10 mouse cellular contexts compared by ENCODE assay signal in the genomic region with DNA sequence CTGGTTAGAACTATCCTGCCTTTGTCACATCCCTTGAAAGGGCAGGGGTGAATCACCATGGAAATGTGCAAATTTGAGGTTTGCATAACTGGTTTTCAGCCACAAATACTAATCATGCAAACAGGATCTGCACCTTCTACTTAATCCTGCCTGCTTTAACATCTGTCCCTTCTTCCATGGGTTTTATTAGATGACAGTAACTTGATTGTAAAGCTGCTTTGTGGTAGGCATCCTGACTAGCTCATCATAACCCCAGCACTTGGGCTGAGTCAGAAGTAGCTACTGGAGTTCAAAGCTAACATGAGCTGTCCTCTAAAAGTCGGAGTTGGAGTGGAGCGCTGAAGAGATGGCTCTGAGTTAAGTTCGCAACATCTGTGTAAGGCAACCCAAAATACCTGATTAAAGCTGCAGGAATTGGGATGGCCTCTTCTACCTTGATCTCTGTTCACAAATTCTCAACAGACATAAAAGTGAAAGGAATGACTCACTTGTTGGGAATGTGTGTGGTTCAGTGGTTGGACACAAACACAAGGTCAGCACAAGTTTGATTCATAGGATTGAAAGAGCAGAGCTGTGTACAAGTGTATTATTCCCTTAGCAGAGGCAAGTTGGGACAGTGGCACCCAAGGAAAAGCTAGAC. TPM values are rescaled to one million over a fixed set of nuclear protein-coding genes. Genes with fewer than 3 reads are reported as not detected.
DNase-seq lines count a peak whose midpoint lies in the region; ATAC-seq and TF ChIP-seq lines count a peak whose summit lies in the region.
"Had no signal": no experiment of that assay in that cellular context is flagged by ENCODE, and none has a peak within 500 bp of the region (broad histone marks: within the 10 kb centered on the region; RNA-seq: fewer than 3 reads in every experiment).

No protein-coding gene starts in this region.

- no peak overlapping the region for H3K9ac ChIP-seq in kidney, embryonic 15.5 days
- 0 out of 2 replicates have a peak overlapping the region, but pooled peaks have one; percentile 5 for H3K9ac ChIP-seq in liver, postnatal 0 days (replicated peaks)
- H3K9ac ChIP-seq: midbrain, embryonic 12.5 days had no signal

- no peak for ATAC-seq in kidney, embryonic 15.5 days (replicated peaks; ENCODE audit: low FRiP score)
- no peak for ATAC-seq in liver, postnatal 0 days

- no peaks in the 10 kb centered on the region for H3K9me3 ChIP-seq in kidney, embryonic 15.5 days (replicated peaks)
- H3K9me3 ChIP-seq in E14TG2a.4 (ENCODE audit: low read length): no peaks in the 10 kb centered on the region
- H3K9me3 ChIP-seq in liver, postnatal 0 days (ENCODE audit: low read length): no peaks in the 10 kb centered on the region
- H3K9me3 ChIP-seq in hindbrain, embryonic 10.5 days: no peaks in the 10 kb centered on the region
- H3K9me3 ChIP-seq: midbrain, embryonic 12.5 days had no signal

- H3K27me3 ChIP-seq in kidney, embryonic 15.5 days: no peaks in the 10 kb centered on the region
- no peaks in the 10 kb centered on the region for H3K27me3 ChIP-seq in E14TG2a.4 (ENCODE audit: insufficient read depth, low read length)
- H3K27me3 ChIP-seq in liver, postnatal 0 days (ENCODE audit: insufficient read depth, low read length): no peaks in the 10 kb centered on the region
- no peaks in the 10 kb centered on the region for H3K27me3 ChIP-seq in hindbrain, embryonic 10.5 days (ENCODE audit: insufficient read depth, poor library complexity, severe bottlenecking)
- H3K27me3 ChIP-seq: midbrain, embryonic 12.5 days had no signal

- H3K27ac ChIP-seq in kidney, embryonic 15.5 days: 0 out of 2 replicates have a peak overlapping the region, but pooled peaks have one; percentile 90
- peak overlapping the region; percentile 91 for H3K27ac ChIP-seq in liver, postnatal 0 days (ENCODE audit: low read depth)
- no peak overlapping the region for H3K27ac ChIP-seq in hindbrain, embryonic 10.5 days
- H3K27ac ChIP-seq: midbrain, embryonic 12.5 days had no signal

- 91% methylated on average over 3 of the region's 3 CpGs for WGBS in kidney, embryonic 15.5 days
- WGBS in liver, postnatal 0 days (ENCODE audit: insufficient replicate concordance): 86% methylated on average over 3 of the region's 3 CpGs
- 93% methylated on average over 3 of the region's 3 CpGs for WGBS in hindbrain, embryonic 10.5 days

- DNase-seq in kidney, postnatal 10 days: no peak
- peak; percentile 63 for DNase-seq in ZHBTc4 (ENCODE audit: low read depth, low spot score)
- DNase-seq in liver, postnatal 0 days: no peak
- DNase-seq in frontal cortex, postnatal 14 days (ENCODE audit: low spot score in 2 of 2): no peak
- no peak for DNase-seq in hindbrain, embryonic 10.5 days (ENCODE audit: low spot score)
- no peak for DNase-seq in right cerebral cortex, adult 18-20 months
- DNase-seq: layer of hippocampus, adult 9-11 months had no signal

- H3K36me3 ChIP-seq in kidney, embryonic 15.5 days: peaks cover 56% of the 10 kb centered on the region
- H3K36me3 ChIP-seq in E14TG2a.4 (ENCODE audit: insufficient read depth, low read length): peaks cover 81% of the 10 kb centered on the region
- peaks cover 42% of the 10 kb centered on the region for H3K36me3 ChIP-seq in liver, postnatal 0 days (replicated peaks; ENCODE audit: insufficient read depth, low read length)
- peaks cover 80% of the 10 kb centered on the region for H3K36me3 ChIP-seq in hindbrain, embryonic 10.5 days

- no peak for TF ChIP-seq CTCF in E14TG2a.4 (conservative IDR thresholded peaks at IDR 0.05; ENCODE audit: low read length)
- no peak for TF ChIP-seq CTCF in liver, postnatal 0 days (IDR thresholded peaks at IDR 0.05; ENCODE audit: low read depth)

- no peak for TF ChIP-seq EP300 in liver, postnatal 0 days (IDR thresholded peaks at IDR 0.05; ENCODE audit: low read depth)

- peaks cover 85% of the 10 kb centered on the region for H3K4me1 ChIP-seq in kidney, embryonic 15.5 days
- peaks cover 68% of the 10 kb centered on the region for H3K4me1 ChIP-seq in E14TG2a.4 (replicated peaks; ENCODE audit: low read depth, low read length)
- peaks cover 72% of the 10 kb centered on the region for H3K4me1 ChIP-seq in liver, postnatal 0 days (ENCODE audit: insufficient read depth)
- H3K4me1 ChIP-seq in hindbrain, embryonic 10.5 days (replicated peaks): peaks cover 72% of the 10 kb centered on the region

- no peak overlapping the region for H3K4me2 ChIP-seq in kidney, embryonic 15.5 days
- peak overlapping the region; percentile 78; the same call in 1 of the 2 replicates for H3K4me2 ChIP-seq in liver, postnatal 0 days (ENCODE audit: low read depth, low read length)
- H3K4me2 ChIP-seq: midbrain, embryonic 12.5 days had no signal

- H3K4me3 ChIP-seq in kidney, embryonic 15.5 days (replicated peaks): no peak overlapping the region
- peak overlapping the region; percentile 93 for H3K4me3 ChIP-seq in E14TG2a.4 (replicated peaks; ENCODE audit: low read length)
- H3K4me3 ChIP-seq in liver, postnatal 0 days (ENCODE audit: low read depth, low read length): no peak overlapping the region
- no peak overlapping the region for H3K4me3 ChIP-seq in hindbrain, embryonic 10.5 days
- H3K4me3 ChIP-seq: midbrain, embryonic 12.5 days had no signal

RNA-seq across cellular contexts. Expression of a gene that starts 5.5 kb away (rescaled TPM):
- 51.2 and 54.4 TPM in 2 replicates for polyA plus RNA-seq in kidney, embryonic 15.5 days (2015; fragmentation: Nextera tagmentation; extraction: Ambion mirVana)
- polyA plus RNA-seq in liver, postnatal 0 days (2015; fragmentation: Nextera tagmentation; extraction: Ambion mirVana): 36.2 and 38.2 TPM in 2 replicates
- 47.2 and 53.4 TPM in 2 replicates for polyA plus RNA-seq in hindbrain, embryonic 10.5 days (2016; fragmentation: Nextera tagmentation; extraction: Ambion mirVana)

RNA-seq across cellular contexts. Expression of a gene that starts 23.6 kb away (rescaled TPM):
- polyA plus RNA-seq in kidney, embryonic 15.5 days (2015; fragmentation: Nextera tagmentation; extraction: Ambion mirVana): 4.0 and 6.3 TPM in 2 replicates
- 2.5 and 2.6 TPM in 2 replicates for polyA plus RNA-seq in liver, postnatal 0 days (2015; fragmentation: Nextera tagmentation; extraction: Ambion mirVana)
- 0.73 and 0.86 TPM in 2 replicates for polyA plus RNA-seq in hindbrain, embryonic 10.5 days (2016; fragmentation: Nextera tagmentation; extraction: Ambion mirVana)

RNA-seq across cellular contexts. Expression of a gene that starts 39.3 kb away (rescaled TPM):
- polyA plus RNA-seq in kidney, embryonic 15.5 days (2015; fragmentation: Nextera tagmentation; extraction: Ambion mirVana): 71.1 and 73.2 TPM in 2 replicates
- polyA plus RNA-seq in liver, postnatal 0 days (2015; fragmentation: Nextera tagmentation; extraction: Ambion mirVana): 20.1 and 23.9 TPM in 2 replicates
- polyA plus RNA-seq in hindbrain, embryonic 10.5 days (2016; fragmentation: Nextera tagmentation; extraction: Ambion mirVana): 84.8 and 89.9 TPM in 2 replicates
